Mouse (Mus musculus): Measurements from ENCODE around the gene Abcf3. TPM values are rescaled to one million over a fixed set of nuclear protein-coding genes. Genes with fewer than 3 reads are reported as not detected.

The Abcf3 gene
- 55.0 and 63.1 TPM in 2 replicates for polyA plus RNA-seq (2015; fragmentation: Nextera tagmentation; extraction: Ambion mirVana)

DNA sequence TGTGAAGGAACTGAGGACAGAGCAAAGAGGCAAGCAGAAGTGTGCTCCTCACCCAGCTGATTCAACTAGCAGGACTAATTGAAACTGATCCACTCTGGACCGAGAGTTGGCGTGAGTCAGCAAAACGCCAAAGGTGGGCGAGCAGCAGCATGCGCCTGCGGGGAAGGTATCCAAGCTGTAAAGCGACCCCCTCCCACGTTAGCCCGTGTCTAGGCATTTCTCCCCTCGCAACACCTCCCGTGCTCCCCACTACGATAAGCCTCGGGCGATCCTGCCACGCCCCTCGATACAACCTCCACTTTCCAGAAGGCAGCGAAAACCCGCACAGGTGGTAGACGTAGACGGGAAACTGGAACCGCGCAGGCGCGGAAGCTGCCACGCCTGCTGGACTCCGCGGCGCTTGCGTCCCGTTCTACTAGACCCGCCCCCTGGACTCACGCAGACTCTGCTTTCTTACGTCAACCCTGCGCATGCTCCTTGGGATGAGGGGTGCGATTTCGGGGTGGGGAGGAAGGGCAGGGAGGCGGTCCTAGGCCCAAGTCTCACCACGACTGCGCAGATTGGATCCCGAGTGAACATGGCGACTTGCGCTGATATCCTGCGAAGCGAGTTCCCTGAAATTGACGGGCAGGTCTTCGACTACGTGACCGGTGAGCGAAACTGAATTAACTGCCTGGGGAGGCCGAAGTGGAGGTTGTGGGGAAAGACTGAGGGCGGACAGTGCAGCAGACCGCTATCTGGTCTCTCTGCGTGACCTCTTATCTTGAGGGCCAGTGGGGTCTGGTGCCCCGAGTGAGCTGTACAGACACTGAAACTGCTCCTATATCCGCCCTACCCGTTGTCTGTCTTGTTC, at the start of gene Abcf3:
Abcf3 (plus strand) TSS at position 482 of the 853 bp plus-strand sequence.
- under 1% methylated on average over 56 of the region's 56 CpGs for WGBS
- H3K9ac ChIP-seq (ENCODE audit: low read length) = peak within 1 kb of the TSS; percentile 86
- peak; percentile 99 for ATAC-seq (ENCODE audit: insufficient read depth, low FRiP score)
- H3K4me3 ChIP-seq (replicated peaks; ENCODE audit: low read length) = peak within 1 kb of the TSS; percentile 89
- no peaks in the 10 kb centered on the region for H3K27me3 ChIP-seq (ENCODE audit: control insufficient read depth, insufficient read depth, low read length)
- peak within 1 kb of the TSS; percentile 79 for H3K4me2 ChIP-seq (ENCODE audit: low read depth, low read length)
- H3K27ac ChIP-seq (ENCODE audit: low read length) = peak within 1 kb of the TSS; percentile 85
- peaks cover 14% of the 10 kb centered on the region for H3K4me1 ChIP-seq (ENCODE audit: control insufficient read depth, insufficient read depth, low read length)
- H3K9me3 ChIP-seq (replicated peaks; ENCODE audit: control insufficient read depth, low read length) = no peaks in the 10 kb centered on the region
- H3K36me3 ChIP-seq (ENCODE audit: control insufficient read depth, insufficient read depth, low read length) = peaks cover 19% of the 10 kb centered on the region

DNA sequence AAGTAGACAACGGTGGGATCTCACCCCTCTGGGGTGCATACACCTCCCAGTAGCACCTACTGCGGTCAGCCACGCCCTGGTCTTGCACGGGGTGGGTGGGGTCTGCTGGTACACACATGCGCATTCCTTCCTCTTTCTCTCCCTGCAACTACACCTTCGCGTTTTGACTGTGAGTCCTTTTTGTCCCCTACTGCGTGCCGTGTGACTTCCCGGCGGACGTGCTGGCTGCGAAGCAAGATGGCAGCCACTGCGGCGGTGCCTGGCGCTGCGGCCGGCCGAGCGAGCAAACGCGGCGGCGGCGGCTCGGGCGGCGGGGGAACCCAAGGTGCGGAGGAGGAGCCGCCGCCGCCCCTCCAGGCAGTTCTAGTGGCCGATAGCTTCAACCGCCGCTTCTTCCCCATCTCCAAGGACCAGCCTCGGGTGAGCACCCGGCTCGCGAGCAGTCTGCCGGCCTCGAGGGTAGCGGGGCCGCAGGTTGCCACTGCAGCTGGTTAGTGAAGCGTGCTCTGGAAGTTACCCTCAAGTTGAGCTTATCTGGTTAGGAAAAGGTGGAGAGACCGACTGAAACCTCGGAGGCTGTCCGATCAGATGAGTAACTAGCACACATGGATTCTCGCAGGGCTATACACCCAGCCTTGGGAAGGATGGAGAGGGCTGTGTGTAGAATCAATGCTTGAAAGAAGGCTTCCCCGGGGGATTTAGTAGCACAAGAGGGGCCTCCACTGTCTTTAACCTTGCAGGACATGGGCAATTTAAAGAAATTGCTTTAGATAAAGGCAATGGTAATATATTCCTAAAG, 49.5 kb upstream of the Abcf3 start, which contains the start of gene Eif2b5:
Eif2b5 (plus strand) TSS at position 141 of the 799 bp plus-strand sequence.
- Histone ChIP-seq H3K27ac (ENCODE audit: low read length) (peak within 1 kb of the TSS; percentile 70), H3K9ac (ENCODE audit: low read length) (peak within 1 kb of the TSS; percentile 76), H3K4me2 (ENCODE audit: low read depth, low read length) (peak within 1 kb of the TSS; percentile 95), H3K27me3 (ENCODE audit: control insufficient read depth, insufficient read depth, low read length) (no peaks in the 10 kb centered on the region), H3K9me3 (replicated peaks; ENCODE audit: control insufficient read depth, low read length) (no peaks in the 10 kb centered on the region), H3K36me3 (ENCODE audit: control insufficient read depth, insufficient read depth, low read length) (peaks cover 23% of the 10 kb centered on the region), H3K4me3 (replicated peaks; ENCODE audit: low read length) (peak within 1 kb of the TSS; percentile 61), H3K4me1 (ENCODE audit: control insufficient read depth, insufficient read depth, low read length) (peaks cover 3% of the 10 kb centered on the region; the same call in 1 of the 2 replicates)
- under 1% methylated on average over 49 of the region's 49 CpGs for WGBS
- ATAC-seq (ENCODE audit: insufficient read depth, low FRiP score) = peak; percentile 96

DNA sequence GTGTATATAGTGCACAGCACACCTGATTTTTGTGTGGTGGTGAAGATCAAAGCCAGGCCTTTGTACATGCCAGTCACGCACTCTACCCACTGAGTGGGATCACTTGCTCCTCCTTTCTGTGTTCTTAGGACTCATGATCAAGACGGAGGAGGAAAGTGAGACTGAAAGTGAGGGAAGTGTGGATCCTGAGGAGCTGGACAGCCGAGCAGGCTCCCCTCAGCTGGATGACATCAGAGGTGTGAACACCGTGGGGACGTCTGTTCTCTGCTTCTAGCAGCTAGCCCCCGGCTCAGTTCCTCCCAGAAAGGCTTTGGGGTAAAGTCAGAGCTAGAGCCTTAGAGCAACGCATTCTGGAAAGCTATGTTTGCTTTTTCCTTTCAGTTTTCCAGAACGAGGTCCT, 42.4 kb upstream of the Abcf3 start:
- H3K4me1 ChIP-seq (ENCODE audit: control insufficient read depth, insufficient read depth, low read length) = no peaks in the 10 kb centered on the region
- H3K27me3 ChIP-seq (ENCODE audit: control insufficient read depth, insufficient read depth, low read length) = no peaks in the 10 kb centered on the region
- no peaks in the 10 kb centered on the region for H3K9me3 ChIP-seq (replicated peaks; ENCODE audit: control insufficient read depth, low read length)
- ATAC-seq (ENCODE audit: insufficient read depth, low FRiP score) = no peak
- WGBS = 82% methylated on average over 8 of the region's 8 CpGs
- H3K4me3 ChIP-seq (replicated peaks; ENCODE audit: low read length) = no peak overlapping the region
- H3K9ac ChIP-seq (ENCODE audit: low read length) = no peak overlapping the region
- H3K4me2 ChIP-seq (ENCODE audit: low read depth, low read length) = no peak overlapping the region
- no peak overlapping the region for H3K27ac ChIP-seq (ENCODE audit: low read length)
- H3K36me3 ChIP-seq (ENCODE audit: control insufficient read depth, insufficient read depth, low read length) = peaks cover 62% of the 10 kb centered on the region

DNA sequence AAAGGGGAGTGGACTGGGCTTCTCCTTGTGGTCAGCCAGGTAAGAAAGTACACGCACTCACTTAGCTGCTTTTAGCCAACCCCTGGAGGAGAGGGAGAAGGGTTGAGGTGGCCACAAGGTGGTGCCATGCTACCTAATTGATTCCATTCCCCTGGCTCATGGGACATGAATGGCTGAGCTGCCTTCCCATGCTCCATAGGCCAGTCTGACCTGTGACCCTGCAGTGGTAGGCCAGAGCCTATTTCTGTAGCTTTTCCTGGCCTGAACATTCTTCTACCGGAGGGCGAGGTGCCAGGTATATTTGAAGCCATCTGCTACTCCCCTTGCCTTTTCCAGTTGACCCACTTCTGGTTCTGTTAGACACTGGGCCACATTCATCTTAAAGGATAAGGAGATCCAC, 39.0 kb upstream of the Abcf3 start:
- no peaks in the 10 kb centered on the region for H3K9me3 ChIP-seq (replicated peaks; ENCODE audit: control insufficient read depth, low read length)
- peak; percentile 33; the same call in 1 of the 2 replicates for ATAC-seq (ENCODE audit: insufficient read depth, low FRiP score)
- no peak overlapping the region for H3K4me3 ChIP-seq (replicated peaks; ENCODE audit: low read length)
- H3K27me3 ChIP-seq (ENCODE audit: control insufficient read depth, insufficient read depth, low read length) = no peaks in the 10 kb centered on the region
- WGBS = 78% methylated on average over 3 of the region's 3 CpGs
- peaks cover 36% of the 10 kb centered on the region for H3K36me3 ChIP-seq (ENCODE audit: control insufficient read depth, insufficient read depth, low read length)
- no peak overlapping the region for H3K4me2 ChIP-seq (ENCODE audit: low read depth, low read length)
- H3K9ac ChIP-seq (ENCODE audit: low read length) = no peak overlapping the region
- H3K4me1 ChIP-seq (ENCODE audit: control insufficient read depth, insufficient read depth, low read length) = no peaks in the 10 kb centered on the region
- no peak overlapping the region for H3K27ac ChIP-seq (ENCODE audit: low read length)

DNA sequence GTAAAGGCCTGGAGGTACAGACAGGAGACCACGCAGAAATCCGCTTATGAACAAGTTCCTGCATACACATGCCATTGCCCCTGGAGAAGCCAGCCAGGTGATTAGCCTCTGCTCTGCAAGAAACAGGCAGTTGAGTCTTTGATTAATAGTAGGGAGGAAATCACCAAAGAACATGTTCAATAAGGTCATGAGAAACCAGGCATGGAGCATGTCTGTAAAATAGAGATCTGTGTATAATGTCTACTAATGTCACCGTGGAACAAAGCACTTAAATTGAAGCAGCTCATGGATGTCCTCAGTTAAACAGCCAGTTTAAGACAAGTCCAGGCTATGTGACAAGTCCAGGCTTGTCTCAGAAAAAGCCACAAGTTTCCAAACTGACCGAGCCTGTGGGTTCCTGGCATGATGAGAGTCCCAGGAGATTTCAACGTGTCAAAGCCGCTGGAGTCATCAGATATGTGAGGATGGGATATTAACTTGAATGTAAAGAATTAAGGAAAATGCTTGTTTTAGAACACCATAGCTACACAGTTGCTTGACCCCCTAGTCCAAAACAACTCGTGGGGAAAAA, 37.0 kb upstream of the Abcf3 start:
- H3K27ac ChIP-seq (ENCODE audit: low read length) = no peak overlapping the region
- H3K4me1 ChIP-seq (ENCODE audit: control insufficient read depth, insufficient read depth, low read length) = peaks cover 4% of the 10 kb centered on the region; the same call in 1 of the 2 replicates
- H3K9me3 ChIP-seq (replicated peaks; ENCODE audit: control insufficient read depth, low read length) = no peaks in the 10 kb centered on the region
- H3K9ac ChIP-seq (ENCODE audit: low read length) = no peak overlapping the region
- no peaks in the 10 kb centered on the region for H3K27me3 ChIP-seq (ENCODE audit: control insufficient read depth, insufficient read depth, low read length)
- no peak overlapping the region for H3K4me2 ChIP-seq (ENCODE audit: low read depth, low read length)
- H3K4me3 ChIP-seq (replicated peaks; ENCODE audit: low read length) = no peak overlapping the region
- ATAC-seq (ENCODE audit: insufficient read depth, low FRiP score) = no peak
- H3K36me3 ChIP-seq (ENCODE audit: control insufficient read depth, insufficient read depth, low read length) = peaks cover 27% of the 10 kb centered on the region
- 85% methylated on average over 7 of the region's 7 CpGs for WGBS

DNA sequence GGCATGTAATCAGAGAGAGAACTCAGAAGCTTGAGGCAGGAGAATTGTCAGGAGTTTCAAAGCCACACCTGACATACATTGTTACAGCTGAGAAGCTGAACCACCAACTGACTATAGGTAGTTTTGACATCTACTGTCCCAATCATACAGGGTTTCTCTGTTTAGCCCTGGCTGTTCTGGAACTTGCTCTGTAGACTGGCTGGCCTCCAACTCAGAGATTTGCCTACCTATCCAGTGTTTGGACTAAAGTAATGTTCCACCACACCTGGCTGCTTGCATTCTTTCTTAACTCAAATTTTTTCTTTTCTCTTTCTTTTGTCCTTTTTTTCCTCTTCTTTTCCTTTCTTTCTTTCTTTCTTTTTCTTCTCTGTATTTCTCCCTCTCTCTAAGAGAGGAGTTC, 32.3 kb upstream of the Abcf3 start:
- Histone ChIP-seq H3K4me1 (ENCODE audit: control insufficient read depth, insufficient read depth, low read length) (peaks cover 11% of the 10 kb centered on the region; the same call in 1 of the 2 replicates), H3K27me3 (ENCODE audit: control insufficient read depth, insufficient read depth, low read length) (no peaks in the 10 kb centered on the region), H3K4me3 (replicated peaks; ENCODE audit: low read length) (peak overlapping the region; percentile 100), H3K9me3 (replicated peaks; ENCODE audit: control insufficient read depth, low read length) (no peaks in the 10 kb centered on the region), H3K4me2 (ENCODE audit: low read depth, low read length) (peak overlapping the region; percentile 73), H3K36me3 (ENCODE audit: control insufficient read depth, insufficient read depth, low read length) (0 out of 2 replicates have a peak, but pooled peaks cover 1% of the 10 kb centered on the region), H3K9ac (ENCODE audit: low read length) (peak overlapping the region; percentile 98), H3K27ac (ENCODE audit: low read length) (peak overlapping the region; percentile 82; the same call in 1 of the 2 replicates)
- ATAC-seq (ENCODE audit: insufficient read depth, low FRiP score) = no peak

DNA sequence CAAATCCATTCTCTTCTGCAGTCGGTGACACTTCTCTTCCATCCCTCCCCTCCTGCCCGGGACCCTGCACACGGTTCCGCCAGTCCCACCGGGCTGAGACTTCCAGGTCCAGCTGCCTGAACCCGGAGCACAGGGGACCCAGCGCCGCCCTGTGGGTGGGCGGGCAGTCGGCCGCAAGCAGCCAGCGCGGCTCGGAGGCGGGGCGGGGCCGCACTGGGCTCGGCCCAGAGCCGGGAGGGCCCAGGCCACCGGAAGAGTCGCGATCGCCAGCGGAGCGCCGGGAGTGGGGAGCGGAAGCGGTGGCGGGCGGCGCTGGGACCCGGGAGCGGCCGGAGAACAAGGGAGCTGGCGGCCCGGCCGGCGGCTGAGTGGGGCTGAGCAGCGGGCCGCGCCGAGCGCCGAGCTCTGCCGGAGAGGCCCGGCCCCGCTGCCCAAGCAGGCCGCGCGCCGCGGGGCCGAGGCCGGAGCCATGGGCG, 31.6 kb upstream of the Abcf3 start, which contains the start of gene Dvl3:
Dvl3 (plus strand) TSS at position 257 of the 476 bp plus-strand sequence.
- Histone ChIP-seq H3K4me1 (ENCODE audit: control insufficient read depth, insufficient read depth, low read length) (peaks cover 11% of the 10 kb centered on the region; the same call in 1 of the 2 replicates), H3K27ac (ENCODE audit: low read length) (peak within 1 kb of the TSS; percentile 97), H3K9me3 (replicated peaks; ENCODE audit: control insufficient read depth, low read length) (no peaks in the 10 kb centered on the region), H3K9ac (ENCODE audit: low read length) (peak within 1 kb of the TSS; percentile 98), H3K4me2 (ENCODE audit: low read depth, low read length) (peak within 1 kb of the TSS; percentile 78), H3K27me3 (ENCODE audit: control insufficient read depth, insufficient read depth, low read length) (no peaks in the 10 kb centered on the region), H3K36me3 (ENCODE audit: control insufficient read depth, insufficient read depth, low read length) (no peaks in the 10 kb centered on the region), H3K4me3 (replicated peaks; ENCODE audit: low read length) (peak within 1 kb of the TSS; percentile 100)
- under 1% methylated on average over 50 of the region's 55 CpGs for WGBS
- peak; percentile 97 for ATAC-seq (ENCODE audit: insufficient read depth, low FRiP score)

DNA sequence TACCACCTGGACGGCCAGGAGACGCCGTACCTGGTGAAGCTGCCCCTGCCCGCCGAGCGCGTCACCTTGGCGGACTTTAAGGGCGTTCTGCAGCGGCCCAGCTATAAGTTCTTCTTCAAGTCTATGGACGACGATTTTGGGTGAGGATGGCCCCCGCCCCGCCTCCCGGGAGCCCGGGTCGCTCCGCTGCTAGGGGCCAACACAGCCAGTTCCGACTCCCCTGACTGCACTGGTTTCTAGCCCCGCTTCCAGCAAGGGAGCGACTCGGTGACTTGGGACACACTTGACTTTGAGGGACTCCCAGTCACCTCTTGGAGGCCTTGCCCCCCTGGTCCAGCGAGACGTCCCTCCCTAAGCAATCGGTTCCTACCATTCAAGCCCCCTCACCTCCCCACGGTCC, 31.2 kb upstream of the Abcf3 start:
- Histone ChIP-seq H3K4me2 (ENCODE audit: low read depth, low read length) (peak overlapping the region; percentile 78), H3K27ac (ENCODE audit: low read length) (peak overlapping the region; percentile 97), H3K4me3 (replicated peaks; ENCODE audit: low read length) (peak overlapping the region; percentile 100), H3K27me3 (ENCODE audit: control insufficient read depth, insufficient read depth, low read length) (no peaks in the 10 kb centered on the region), H3K4me1 (ENCODE audit: control insufficient read depth, insufficient read depth, low read length) (peaks cover 11% of the 10 kb centered on the region; the same call in 1 of the 2 replicates), H3K36me3 (ENCODE audit: control insufficient read depth, insufficient read depth, low read length) (no peaks in the 10 kb centered on the region), H3K9me3 (replicated peaks; ENCODE audit: control insufficient read depth, low read length) (no peaks in the 10 kb centered on the region), H3K9ac (ENCODE audit: low read length) (peak overlapping the region; percentile 98)
- ATAC-seq (ENCODE audit: insufficient read depth, low FRiP score) = peak; percentile 41
- WGBS = under 1% methylated on average over 26 of the region's 26 CpGs
